Mouse (Mus musculus) heart, postnatal 10 days (tissue): Measurements from ENCODE around the gene Mindy4b-ps. TPM values are rescaled to one million over a fixed set of nuclear protein-coding genes. Genes with fewer than 3 reads are reported as not detected.
A peak's percentile ranks its signal among the peaks of the same experiment; 100 is the strongest.
"Not testable (repeated sequence)": the region's sequence is repeated elsewhere in the genome, so short reads cannot be mapped to it uniquely, and the experiment has no call there.

Source experiments
- DNase-seq, 2 experiments: peaks; one replicate each; pipeline ENCODE4 v3.0.0; 2021
- intact Hi-C: fragments of 180-260 bp; cut with DNase I; formaldehyde crosslinking; loops from one replicate; pipeline ENCODE4 v1.15.1; 2025
- total RNA-seq, 2 experiments: library from RNA; stranded (reverse); gene quantifications; 2 replicates each; pipeline ENCODE4 v1.2.3; 2021

Gene Mindy4b-ps
- total RNA-seq: under 1 TPM; 0.12 to 0.32 TPM

GRCm38 (mm10) chr3:58822211-58822610 is at the start of gene Mindy4b-ps:
Gene Mindy4b-ps (minus strand): TSS chr3:58822311.
- intact Hi-C loops: no loop called here

DNA sequence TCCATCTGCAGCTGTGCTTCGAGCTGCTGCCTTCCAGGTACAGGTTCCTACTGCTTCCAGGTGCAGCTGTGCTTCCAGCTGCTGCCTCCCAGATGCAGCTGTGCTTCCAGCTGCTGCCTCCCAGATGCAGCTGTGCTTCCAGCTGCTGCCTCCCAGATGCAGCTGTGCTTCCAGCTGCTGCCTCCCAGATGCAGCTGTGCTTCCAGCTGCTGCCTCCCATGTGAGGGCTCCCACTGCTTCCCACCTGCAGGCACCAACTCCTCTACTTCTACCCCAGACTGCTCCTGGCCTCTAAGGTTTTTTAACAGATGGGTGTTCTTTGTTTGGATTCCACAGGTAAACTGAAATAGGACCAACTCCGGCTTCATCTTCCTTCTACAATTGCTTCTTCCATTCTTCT is 49.8 kb upstream of the Mindy4b-ps start:
- intact Hi-C loops: not testable (repeated sequence)

More at GRCm38 (mm10) chr3:58822211-58822610, at the start of gene Mindy4b-ps:
- DNase-seq: no peak

DNA sequence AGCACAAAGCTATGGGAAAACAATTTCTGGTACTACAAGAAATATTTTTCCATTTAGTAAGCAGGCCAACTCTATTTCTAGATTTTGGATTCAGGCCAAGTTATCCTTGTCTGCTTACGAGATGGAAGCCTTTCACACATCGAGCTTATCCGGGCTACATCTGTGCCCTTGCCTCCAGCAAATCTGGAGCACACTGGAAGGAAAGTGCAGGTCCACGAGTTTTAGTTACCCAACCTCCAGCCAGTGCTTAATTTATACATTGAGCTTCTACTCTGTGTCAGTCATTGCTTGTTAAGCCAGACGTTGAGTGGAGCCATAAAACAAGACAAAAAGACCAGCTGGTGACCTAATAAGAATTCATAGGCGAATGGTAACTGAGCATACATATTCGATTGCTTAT is 43.6 kb upstream of the Mindy4b-ps start:
- intact Hi-C loops: no loop called here
- DNase-seq: peak in 1 of 2 experiments; percentile 7

More for the DNA sequence above, 49.8 kb upstream of the Mindy4b-ps start:
- DNase-seq: not testable (repeated sequence)

DNA sequence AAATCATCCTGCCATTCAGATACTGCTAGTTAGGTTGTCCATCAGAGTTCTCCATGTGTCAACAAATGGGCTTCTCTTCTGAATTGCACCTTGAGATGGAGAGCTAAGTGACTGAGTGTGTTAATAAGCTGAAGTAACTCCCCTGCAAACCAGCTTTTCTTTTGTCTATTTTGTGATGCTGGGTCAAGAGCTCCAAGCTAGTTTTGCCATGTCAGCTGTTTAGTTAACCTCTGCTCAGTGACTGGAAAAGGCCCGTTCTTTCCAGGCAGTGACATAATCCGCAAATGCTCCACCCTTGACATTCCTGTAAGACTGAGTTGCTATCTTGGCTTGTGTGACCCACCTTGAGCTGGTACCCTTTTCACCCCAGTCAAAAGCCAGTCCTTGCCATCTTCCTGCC is 40.9 kb upstream of the Mindy4b-ps start:
- intact Hi-C loops: no loop called here
- no peak for DNase-seq

DNA sequence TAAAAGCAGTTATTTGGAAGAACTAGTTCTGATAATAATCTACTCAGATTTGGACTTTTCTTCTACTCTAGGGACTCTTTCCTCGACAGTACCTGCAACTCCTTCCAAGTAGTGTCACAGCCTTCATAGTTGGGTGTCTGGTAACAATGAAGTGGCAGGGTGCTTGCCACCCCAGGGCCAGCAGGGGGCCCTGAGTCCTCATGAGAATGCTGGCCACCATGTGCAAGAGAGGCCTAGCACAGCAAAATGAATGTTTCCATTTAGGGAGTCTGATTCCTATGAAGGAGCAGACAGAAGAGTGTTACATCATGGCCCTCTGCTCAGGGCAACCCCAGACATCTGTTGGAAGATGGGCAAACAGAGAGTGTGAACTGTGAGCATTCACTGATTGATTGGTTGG is 21.3 kb upstream of the Mindy4b-ps start:
- DNase-seq: peak in 1 of 2 experiments; percentile 4
- intact Hi-C loops: loop anchor here (5.0 kb wide), 1 partner anchor 214 kb away; no protein-coding TSS in a partner anchor

DNA sequence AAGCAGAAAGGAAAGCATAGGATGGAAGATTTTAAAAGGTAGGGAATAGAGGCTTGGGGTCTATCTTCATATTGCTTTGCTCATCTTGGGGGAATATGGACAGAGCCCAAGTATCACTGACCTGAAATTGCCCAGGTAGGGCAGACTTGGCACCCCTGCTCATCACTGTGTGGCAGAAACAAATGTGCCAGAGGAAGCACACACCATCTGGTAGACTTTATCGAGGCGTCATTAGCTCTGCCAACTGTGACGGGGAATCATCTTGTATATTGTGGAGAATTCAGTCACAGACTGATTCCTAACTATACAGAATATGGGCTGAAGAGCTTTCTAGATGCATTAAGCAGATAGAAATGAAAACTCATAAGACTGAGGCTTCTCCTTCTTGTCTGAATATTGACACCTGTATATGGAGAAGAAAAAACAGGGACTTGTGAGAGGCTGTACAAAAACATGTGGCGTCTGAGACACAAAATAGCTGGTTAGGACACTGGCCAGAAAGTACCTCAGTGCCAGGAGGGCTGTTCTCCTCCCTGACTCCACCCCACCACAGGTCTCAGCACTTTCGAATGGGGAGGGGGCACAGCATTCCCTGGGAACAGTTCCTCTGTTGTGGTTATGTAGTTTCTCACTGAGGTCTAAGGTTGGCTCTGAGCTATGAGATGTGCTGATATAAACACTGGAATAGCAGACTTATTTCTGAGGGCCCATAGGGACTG is 11.5 kb upstream of the Mindy4b-ps start:
- DNase-seq: no peak
- intact Hi-C loops: no loop called here

DNA sequence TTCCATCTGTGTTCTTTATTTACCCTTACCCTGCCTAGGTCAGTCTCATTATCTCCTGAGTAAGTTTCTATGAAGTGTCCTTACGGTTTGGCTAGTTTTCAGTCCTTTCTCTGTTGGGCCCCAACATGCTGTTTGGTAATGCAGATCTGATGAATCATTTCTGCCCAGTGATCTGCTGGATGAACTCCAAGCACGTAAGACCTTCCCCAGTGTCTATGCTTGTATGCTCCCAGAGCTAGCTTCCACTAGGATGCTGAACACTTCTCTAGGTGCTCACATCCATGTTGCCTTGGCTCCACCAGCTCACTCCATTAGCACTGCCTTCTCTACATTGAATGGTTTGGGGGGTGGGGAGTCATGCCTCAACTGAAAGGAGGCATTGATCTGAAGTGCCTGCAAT is 10.8 kb upstream of the Mindy4b-ps start:
- no peak for DNase-seq
- intact Hi-C loops: no loop called here

DNA sequence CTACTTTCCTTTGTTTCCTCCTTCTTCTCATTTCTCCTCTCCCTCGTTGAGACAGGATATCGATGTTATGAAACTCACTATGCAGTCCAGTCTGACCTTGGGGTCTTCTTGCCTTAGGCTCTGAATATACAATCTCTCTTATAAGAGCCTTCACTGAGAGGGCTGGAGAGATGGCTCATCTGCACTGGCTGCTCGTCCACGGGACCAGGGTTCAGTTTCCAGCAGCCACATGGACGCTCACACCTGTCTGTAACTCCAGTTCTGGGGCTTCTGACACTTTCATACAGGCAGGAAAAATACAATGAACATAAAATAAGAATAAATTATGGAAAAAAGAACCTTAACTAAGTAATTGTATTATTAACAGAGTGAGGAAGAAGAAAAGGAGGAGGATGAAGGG is 9.5 kb upstream of the Mindy4b-ps start:
- no peak for DNase-seq
- intact Hi-C loops: no loop called here

GRCm38 (mm10) chr3:58829926-58830325 is 7.8 kb upstream of the Mindy4b-ps start:
- DNase-seq: no peak
- intact Hi-C loops: no loop called here

- intact Hi-C loops: no loop called here
- no peak for DNase-seq
These were observed 6.4 kb upstream of the Mindy4b-ps start for GRCm38 (mm10) chr3:58828366-58829153.

- intact Hi-C loops: no loop called here
- no peak for DNase-seq
These were observed 4.2 kb upstream of the Mindy4b-ps start for GRCm38 (mm10) chr3:58826266-58826665.

- intact Hi-C loops: no loop called here
- DNase-seq: peak; percentile 34 to 45
These were observed 4.8 kb downstream of the Mindy4b-ps start for GRCm38 (mm10) chr3:58817337-58817736.

- peak; percentile 67 to 69 for DNase-seq
- intact Hi-C loops: no loop called here
These were observed 7.9 kb downstream of the Mindy4b-ps start for GRCm38 (mm10) chr3:58814191-58814590.

GRCm38 (mm10) chr3:58810353-58810752 is 11.8 kb downstream of the Mindy4b-ps start:
- intact Hi-C loops: no loop called here
- no peak for DNase-seq

DNA sequence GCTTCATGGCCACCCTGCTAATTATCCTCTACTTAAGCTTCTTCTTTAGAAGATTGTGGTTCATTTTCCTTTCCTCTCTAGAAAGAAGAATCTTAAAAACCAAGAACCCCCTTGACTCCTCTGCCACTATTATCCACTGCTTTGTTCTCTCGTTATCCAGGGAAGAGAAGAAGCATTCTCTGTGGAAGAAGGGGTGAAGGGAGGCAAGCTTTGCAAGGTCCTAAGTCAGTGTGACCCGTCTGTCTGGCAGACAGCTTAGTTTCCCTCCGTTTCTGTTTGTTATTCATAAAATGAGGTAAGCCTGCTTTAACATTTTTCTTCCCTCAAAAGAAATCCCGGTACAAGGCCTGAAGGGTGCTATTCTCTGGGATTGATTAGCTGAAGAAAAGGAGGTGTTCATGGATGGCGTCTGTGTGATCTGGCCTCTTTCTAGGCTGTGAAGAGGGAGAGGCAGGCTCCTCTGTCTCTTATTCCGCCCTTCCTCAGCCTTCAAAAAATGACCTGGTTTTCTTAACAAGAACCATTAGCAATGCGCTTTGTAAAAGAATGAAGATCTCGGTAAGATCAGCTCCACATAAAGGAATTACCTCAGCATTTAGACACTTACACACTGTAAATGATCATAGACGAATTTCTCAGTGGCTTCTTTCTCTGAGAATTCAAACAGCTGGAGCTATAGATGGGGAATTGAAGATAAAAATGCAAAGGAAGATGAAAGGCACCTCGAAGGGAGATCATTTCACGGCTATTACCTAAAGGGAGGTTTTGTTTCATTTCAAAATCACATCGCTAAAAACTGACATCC is 12.8 kb downstream of the Mindy4b-ps start:
- intact Hi-C loops: no loop called here
- no peak for DNase-seq

DNA sequence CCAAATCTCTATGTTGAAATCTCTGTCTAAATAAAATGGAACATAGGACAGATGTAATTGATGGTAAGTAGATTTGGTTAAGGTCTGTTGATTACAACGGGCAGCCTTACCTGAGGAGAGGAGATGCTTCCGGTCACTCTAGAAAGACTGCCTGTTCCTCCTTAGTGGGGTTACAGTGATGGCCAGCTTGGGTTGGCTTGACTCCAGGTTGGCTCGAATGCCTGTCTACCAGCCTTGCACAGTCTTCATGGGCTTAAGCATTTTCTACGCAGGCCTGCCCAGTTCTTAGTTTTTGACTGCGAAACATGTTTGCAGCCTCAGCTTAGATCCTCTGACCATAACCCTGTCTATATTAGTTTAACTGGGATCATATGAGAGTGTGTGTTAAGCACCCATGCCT is 13.5 kb downstream of the Mindy4b-ps start:
- no peak for DNase-seq
- intact Hi-C loops: no loop called here

- intact Hi-C loops: no loop called here
- peak; percentile 73 to 81 for DNase-seq
These were observed 17.4 kb downstream of the Mindy4b-ps start for GRCm38 (mm10) chr3:58804745-58805144.

DNA sequence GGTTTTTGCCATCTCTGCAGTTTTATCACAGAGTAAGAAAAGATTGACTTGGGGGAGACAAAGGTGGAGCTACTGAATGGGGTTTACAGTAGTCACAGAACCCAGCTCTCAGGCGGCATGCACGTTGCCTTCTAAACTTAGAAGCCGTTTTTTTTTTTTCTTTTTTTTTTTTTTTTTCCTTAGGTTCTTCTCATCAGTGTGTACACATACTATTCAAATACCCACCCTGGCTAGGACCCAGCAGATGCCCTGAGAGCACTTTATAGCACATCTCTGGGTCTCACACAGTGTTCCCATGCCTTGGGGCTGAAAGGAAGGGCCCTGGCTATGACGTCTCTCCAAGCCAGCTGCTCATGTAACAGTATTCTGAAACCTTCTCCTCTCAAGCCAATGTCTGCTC is 23.4 kb downstream of the Mindy4b-ps start:
- no peak for DNase-seq
- intact Hi-C loops: no loop called here

DNA sequence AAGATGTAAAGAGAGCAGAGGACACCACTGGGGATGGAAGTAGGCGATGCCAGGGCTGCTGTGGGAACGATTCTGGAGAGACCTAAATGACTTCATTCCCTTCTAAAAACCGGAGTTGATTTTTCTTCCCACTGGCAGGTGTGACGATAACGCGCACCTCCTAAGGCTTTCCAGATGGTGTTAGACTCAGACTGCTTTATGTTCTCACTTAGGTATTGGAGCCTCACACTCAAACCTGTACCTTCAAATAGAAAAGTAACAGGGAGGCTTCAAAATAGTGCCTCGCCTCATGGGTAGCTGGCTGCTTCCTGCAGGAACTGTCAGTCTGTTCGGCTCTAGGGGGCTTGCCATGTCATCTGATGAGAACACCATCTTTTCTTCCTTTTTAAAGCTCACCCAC is 23.9 kb downstream of the Mindy4b-ps start:
- DNase-seq: no peak
- intact Hi-C loops: no loop called here

DNA sequence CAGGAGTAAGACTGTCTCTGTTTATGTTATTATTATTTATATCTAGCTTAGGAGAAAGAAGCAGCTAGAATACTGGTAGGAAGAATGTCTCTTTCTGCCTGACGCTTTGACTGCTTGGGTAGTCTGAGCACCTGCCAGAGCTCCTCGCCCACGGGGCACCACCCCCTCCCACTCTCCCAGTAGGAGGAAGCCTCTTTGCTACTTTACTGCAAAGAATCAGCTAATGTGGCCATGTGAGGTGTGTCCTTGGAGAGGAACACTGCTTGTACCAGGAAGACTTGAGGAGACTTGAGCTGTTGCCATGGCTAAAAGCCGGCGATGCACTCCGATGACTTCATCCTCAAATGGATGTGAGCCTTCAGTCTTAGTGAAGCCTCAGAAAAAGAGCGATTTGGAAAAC is 32.6 kb downstream of the Mindy4b-ps start:
- no peak for DNase-seq
- intact Hi-C loops: loop anchor here (5.0 to 10.0 kb wide), 2 partner anchors 62 to 625 kb away; no protein-coding TSS in a partner anchor

DNA sequence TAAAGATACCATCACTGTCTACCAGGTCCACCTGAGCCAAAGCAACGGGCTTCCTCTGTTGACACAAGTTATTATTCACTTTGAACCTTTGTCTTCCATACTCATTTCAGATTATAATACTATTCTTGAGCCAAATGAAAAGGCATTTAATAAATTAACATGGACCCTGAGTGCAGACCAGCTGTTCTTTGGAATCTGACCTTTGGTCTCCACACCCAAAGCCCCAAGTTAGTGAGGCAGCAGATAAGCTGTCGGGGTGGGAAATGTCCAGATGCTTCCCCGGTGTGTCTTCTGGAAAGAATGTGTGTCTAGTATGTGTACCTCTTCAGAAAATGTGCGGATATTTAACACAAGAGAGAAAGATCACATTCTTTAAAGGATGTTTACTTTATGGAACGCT is 33.1 kb downstream of the Mindy4b-ps start:
- intact Hi-C loops: loop anchor here (5.0 to 10.0 kb wide), 2 partner anchors 62 to 624 kb away; no protein-coding TSS in a partner anchor
- no peak for DNase-seq
